Mouse (Mus musculus) hindbrain, embryonic 14.5 days (tissue): Measurements from ENCODE around the gene Arhgef11. TPM values are rescaled to one million over a fixed set of nuclear protein-coding genes. Genes with fewer than 3 reads are reported as not detected.

ENCODE experiments used
- microRNA-seq: library from miRNA; unstranded; fragments of <30 nt; microRNA quantifications from one replicate; pipeline ENCODE4, GENCODE M21; 2016
- polyA plus RNA-seq: library from polyadenylated mRNA; unstranded; fragments of >200 nt; fragmentation: Nextera tagmentation; extraction: Ambion mirVana; gene quantifications from 2 replicates; pipeline ENCODE4 v1.2.1, GENCODE M21; 2014

Arhgef11 gene
- polyA plus RNA-seq, 1 experiment from 2014 or later = 27.0 TPM

Small RNA genes lying within 50 kb of the gene (microRNA-seq; reads per million reads assigned to microRNA genes)
- not detected for gene Gm24109

Other genes starting within 250 kb of the Arhgef11 start
- not detected in 2 replicates for gene Fcrl1, start 241.2 kb upstream of the Arhgef11 start, polyA plus RNA-seq
- gene Fcrl5, start 181.8 kb upstream of the Arhgef11 start, polyA plus RNA-seq = not detected in 2 replicates
- gene Etv3, start 92.2 kb upstream of the Arhgef11 start, polyA plus RNA-seq = 7.0 and 7.1 TPM in 2 replicates
- gene Lrrc71, start 131.1 kb downstream of the Arhgef11 start, polyA plus RNA-seq = 0.54 and 0.89 TPM in 2 replicates
- gene Ntrk1, start 177.6 kb downstream of the Arhgef11 start, polyA plus RNA-seq = 1.7 and 4.3 TPM in 2 replicates
- 0.52 and 1.3 TPM in 2 replicates for gene Insrr, start 179.4 kb downstream of the Arhgef11 start, polyA plus RNA-seq
- gene Pear1, start 206.7 kb downstream of the Arhgef11 start, polyA plus RNA-seq = 9.9 and 10.2 TPM in 2 replicates
- not detected in 2 replicates for gene Sh2d2a, start 229.2 kb downstream of the Arhgef11 start, polyA plus RNA-seq